Mouse (Mus musculus) Patski (cell line): ENCODE data around the gene Cdc42se2. TPM values are rescaled to one million over a fixed set of nuclear protein-coding genes. Genes with fewer than 3 reads are reported as not detected.

Experiments
- ATAC-seq: fragments of 100-300 bp; one replicate; pipeline ENCODE4 v1.8.0; 2021
- CTCF ChIA-PET: fragments of 350-600 bp; sonication (Branson Sonifier 250); formaldehyde crosslinking; loops from one replicate; lab custom pipeline; 2022; ENCODE audit warnings: inconsistent platforms; lab: Charles Lee
- POLR2A ChIA-PET: fragments of 350-600 bp; sonication (Branson Sonifier 250); formaldehyde crosslinking; loops from one replicate; lab custom pipeline; 2022; ENCODE audit warnings: antibody characterized with exemption, inconsistent platforms; lab: Charles Lee
- DNase-seq: peaks from one replicate; pipeline ENCODE4 v3.0.0-alpha.2; 2011; ENCODE audit warnings: low read depth, low spot score
- H3K27me3 ChIP-seq: fragments of 371-371 bp; one replicate; pipeline ENCODE4 v1.5.1; 2021
- CTCF ChIP-seq: fragments of 100-300 bp; IDR thresholded peaks from one replicate; pipeline ENCODE4 v1.5.1; 2021
- in situ Hi-C: fragments of 300-500 bp; cut with MboI; formaldehyde crosslinking; loops from 3 replicates; pipeline ENCODE4 v1.11.1; 2018; ENCODE audit warnings: low pct_unique_long_range_greater_than_20kb, mixed read lengths
- polyA plus RNA-seq: library from polyadenylated mRNA; unstranded; gene quantifications from one replicate; pipeline ENCODE4 v1.2.3, GENCODE M21; 2021

Cdc42se2 gene
- polyA plus RNA-seq, 1 experiment from 2014 or later, result 66.1 TPM

DNA sequence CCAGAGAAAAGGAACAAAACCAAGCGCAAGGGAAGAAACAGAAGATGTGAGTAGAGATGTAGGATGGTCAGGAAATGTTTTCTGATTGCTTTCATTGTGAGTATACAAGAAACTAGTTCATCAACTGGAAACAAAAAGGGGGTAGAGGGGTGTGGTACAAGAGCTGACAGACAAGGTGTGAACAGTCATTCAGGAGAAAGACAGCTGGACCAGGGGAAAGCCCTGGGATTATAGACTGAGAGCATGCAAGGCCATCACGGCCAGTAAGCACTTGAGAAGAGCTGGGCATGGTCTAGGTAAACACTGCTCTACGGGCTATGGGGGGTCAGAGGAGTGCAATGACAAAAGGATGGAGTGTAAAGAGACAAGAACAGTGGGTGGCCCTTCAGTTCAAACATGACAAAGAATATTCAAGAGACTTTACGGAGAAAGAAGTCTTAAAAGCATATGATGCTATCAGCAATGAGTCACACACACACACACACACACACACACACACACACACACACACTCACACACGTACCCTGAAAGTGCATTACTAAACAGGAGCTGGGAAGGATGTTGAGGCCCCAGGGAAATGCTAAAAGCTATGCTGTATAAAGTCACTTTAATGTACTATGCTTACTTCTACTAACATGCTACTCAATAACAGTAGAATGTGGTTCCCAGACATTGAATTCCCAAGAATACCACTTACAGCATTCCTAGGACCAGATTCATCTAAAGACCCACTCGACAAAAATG, 9.9 kb downstream of the Cdc42se2 start:
- DNase-seq, result no peak
- no peak for ATAC-seq
- ChIA-PET POLR2A (interaction anchor here (0.9 kb wide), 1 partner anchor 9 kb away, joined by 7 read pairs; no protein-coding TSS in a partner anchor), CTCF (no interaction called here)
- TF ChIP-seq CTCF, result no peak
- no peaks in the 10 kb centered on the region for H3K27me3 ChIP-seq
- in situ Hi-C loops, result no loop called here

DNA sequence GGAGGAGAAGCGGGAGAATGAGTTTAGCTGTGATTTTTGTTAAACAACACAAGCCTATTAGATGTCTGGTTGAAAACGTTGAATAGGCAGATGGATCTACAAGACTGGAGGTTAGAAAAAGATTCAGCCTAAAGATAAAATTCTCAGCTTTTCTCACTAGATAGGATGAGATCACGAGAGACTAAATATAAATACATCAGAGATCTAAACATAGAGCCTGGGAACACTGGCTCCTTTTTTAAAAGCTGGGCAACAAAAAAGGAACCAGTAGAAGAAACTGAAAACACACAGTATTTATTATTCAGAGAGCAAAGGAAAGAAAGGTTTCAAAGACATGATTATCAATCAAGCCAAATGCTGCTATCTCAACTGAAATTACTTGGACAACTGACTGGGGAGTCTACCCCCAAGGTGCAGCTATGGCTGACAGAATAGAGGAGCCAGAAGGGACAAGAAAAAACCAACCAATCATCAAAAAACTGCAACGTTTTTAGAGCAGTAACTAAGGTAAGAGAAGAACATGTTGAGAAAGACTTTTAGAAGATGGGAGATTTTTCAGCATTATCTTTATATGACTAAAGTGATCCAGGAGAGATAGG, 10.6 kb downstream of the Cdc42se2 start:
- no peak for ATAC-seq
- in situ Hi-C loops, result no loop called here
- POLR2A ChIA-PET, result interaction anchor here (0.9 kb wide), 1 partner anchor 10 kb away, joined by 7 read pairs; no protein-coding TSS in a partner anchor
- TF ChIP-seq CTCF, result no peak
- DNase-seq, result no peak
- H3K27me3 ChIP-seq, result no peaks in the 10 kb centered on the region
- CTCF ChIA-PET, result interaction anchor here (1.2 kb wide), 1 partner anchor 8 kb away, joined by 5 read pairs; no protein-coding TSS in a partner anchor

DNA sequence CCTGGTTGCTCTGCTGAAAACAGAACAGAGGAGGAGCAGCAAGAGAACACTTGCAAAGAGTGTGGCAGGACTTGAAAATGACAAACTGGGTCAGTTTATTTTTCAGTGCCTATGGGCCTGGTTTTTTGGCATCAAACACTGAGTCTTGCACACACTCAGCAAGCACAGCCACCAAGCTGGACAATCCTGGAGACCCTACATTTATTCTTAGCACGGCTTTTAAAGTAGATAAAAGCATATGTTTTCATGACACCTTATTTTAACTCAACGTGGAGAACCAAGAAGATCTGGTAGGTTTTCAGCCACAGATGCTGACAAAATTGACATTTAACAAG, 11.1 kb downstream of the Cdc42se2 start:
- CTCF ChIA-PET, result interaction anchor here (1.2 kb wide), 1 partner anchor 8 kb away, joined by 5 read pairs; no protein-coding TSS in a partner anchor
- ATAC-seq (no peak), DNase-seq (no peak)
- POLR2A ChIA-PET, result no interaction called here
- in situ Hi-C loops, result no loop called here
- no peaks in the 10 kb centered on the region for H3K27me3 ChIP-seq
- TF ChIP-seq CTCF, result no peak

DNA sequence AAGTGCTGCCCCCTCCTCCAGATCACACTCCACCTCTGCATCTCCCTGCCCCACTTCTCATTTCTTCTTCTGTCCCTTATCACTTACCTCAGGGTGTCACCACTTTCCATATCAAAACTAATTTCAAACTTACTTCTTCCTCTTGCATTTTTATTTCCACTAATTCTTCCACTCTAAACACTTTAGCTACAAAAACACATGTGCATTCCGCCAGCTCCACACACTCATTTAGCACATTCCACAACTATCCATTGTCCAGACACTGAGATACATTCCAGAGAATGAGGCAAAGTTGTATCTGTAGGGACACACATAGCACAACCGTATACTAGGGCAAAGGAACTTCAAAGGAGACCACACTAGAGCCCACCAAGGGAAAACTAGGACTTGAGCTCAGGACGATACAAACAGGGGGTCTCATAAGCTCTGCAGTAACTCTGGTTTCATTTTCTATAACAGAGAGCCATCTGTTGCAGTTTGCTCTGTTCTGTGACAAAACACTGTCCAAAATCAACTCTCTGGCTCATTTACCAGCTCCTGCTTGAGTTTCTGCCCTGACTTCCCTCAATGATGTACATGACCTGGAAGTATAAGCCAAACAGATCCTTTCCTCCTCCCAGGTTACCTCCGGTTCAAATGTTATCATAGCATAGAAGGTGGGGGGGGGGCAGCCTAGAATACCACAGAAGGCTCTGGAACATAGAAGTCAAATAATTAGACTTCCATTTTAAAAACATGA, 11.7 kb downstream of the Cdc42se2 start:
- DNase-seq, result no peak
- POLR2A ChIA-PET, result no interaction called here
- TF ChIP-seq CTCF, result no peak

DNA sequence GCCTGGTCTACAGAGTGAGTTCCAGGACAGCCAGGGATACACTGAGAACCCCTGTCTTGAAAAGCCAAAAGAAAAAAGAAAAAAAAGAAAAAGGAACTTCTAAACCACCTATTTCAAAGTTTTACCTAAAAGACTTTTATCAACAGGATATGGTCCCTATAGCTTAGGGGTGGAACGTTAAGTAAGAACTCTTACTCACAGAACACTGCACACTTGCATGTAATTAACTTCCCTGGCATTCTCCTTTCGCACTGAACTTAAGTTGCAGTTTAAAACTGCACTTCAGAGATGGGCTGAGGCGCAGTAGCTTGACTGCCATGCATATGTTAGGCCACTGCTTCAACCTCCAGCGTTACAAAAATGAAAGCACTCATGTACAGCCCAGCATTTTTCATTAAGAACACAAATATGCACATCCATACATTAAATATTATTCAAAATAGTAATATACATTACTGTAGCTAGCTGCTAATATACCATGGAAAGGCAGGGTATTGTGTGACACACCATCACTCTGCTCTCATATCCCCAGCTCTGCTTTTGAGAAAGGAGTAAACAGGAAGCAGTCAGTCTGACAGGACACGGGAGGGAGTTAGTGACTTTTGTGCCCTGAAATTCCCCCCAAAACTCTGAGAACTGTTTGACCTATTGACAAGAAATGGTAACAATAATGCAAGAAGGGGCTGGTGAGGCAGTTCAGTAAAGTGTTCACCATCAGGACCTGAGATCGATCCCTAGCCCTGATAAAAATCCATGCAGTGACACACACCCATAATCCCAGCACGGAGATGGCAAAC, 13.0 kb downstream of the Cdc42se2 start:
- no peak for DNase-seq
- in situ Hi-C loops, result no loop called here
- no peak for ATAC-seq
- ChIA-PET POLR2A (no interaction called here), CTCF (no interaction called here)
- no peak for TF ChIP-seq CTCF
- H3K27me3 ChIP-seq, result no peaks in the 10 kb centered on the region

More for the DNA sequence above, 11.7 kb downstream of the Cdc42se2 start:
- in situ Hi-C loops, result no loop called here
- no peak for ATAC-seq
- CTCF ChIA-PET, result interaction anchor here (1.2 kb wide), 1 partner anchor 9 kb away, joined by 5 read pairs; no protein-coding TSS in a partner anchor
- no peaks in the 10 kb centered on the region for H3K27me3 ChIP-seq

DNA sequence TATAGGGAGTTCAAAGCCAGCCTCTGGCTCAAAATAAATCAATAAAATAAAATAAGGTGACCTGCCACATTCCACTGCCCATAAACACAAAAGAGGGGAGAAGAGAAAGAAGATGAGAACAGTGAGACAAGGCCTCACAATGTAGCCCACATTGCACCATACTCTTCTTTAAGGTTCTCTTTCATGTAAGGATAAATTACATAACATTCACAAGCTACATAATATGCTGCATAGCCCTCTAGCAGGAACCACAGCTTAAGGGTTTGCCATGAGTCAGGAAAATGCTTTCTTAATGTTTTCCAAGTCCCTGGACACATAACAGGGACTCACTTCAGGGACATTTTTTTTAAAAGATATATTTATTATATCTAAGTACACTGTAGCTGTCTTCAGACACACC, 15.9 kb downstream of the Cdc42se2 start:
- in situ Hi-C loops, result no loop called here
- ATAC-seq, result no peak
- ChIA-PET POLR2A (no interaction called here), CTCF (interaction anchor here (1.1 kb wide), 1 partner anchor 64 kb away, joined by 3 read pairs; no protein-coding TSS in a partner anchor)
- no peak for DNase-seq
- H3K27me3 ChIP-seq, result no peaks in the 10 kb centered on the region
- TF ChIP-seq CTCF, result no peak

DNA sequence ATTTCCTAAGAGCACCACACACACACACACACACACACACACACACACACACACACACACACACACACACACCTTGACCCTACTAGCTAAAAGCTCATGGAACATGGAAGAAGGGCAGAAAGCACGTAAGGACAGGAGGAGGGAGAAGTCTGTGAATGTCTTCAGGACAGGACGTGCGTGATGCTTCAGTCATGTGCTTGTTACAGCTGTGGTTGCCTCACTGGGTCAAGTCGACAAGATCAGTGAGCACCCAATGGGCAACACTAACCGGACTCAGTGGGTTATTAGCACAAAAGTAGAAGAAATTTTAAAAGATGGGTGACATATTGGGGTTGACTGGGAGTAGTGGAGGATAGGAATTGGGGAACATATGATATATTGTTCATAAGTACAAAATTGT, 17.6 kb downstream of the Cdc42se2 start:
- ChIA-PET POLR2A (no interaction called here), CTCF (no interaction called here)
- in situ Hi-C loops, result no loop called here
- DNase-seq (no peak), ATAC-seq (no peak)
- H3K27me3 ChIP-seq, result no peaks in the 10 kb centered on the region
- TF ChIP-seq CTCF, result no peak

DNA sequence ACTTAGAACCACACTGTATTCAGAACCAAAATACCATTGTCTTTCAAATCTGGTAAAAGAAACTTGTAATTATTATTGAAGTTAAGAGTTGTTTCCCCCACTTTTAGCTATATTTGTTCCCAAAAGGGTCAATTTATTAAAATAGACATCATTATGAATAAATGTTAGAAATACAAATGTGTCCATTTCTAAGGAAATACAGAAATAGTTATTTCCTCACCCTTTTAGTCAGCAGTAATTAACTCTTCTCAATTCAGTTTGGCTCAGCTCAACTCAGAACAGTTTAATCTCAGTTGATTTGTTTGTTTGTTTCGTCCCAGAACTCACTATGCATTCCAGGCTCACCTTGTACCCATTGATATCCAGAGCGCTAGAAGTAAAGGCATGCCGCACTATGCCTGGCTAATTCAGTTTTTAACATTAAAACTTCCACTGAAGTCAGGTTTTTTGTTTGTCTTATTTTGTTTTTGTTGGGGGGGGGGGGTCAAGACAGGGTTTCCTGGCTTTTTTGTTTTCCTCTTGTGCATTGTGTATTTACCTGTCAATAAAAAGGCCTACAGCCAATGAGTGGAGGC, 19.3 kb downstream of the Cdc42se2 start:
- ATAC-seq (no peak), DNase-seq (no peak)
- POLR2A ChIA-PET, result no interaction called here
- no peak for TF ChIP-seq CTCF
- in situ Hi-C loops, result no loop called here
- CTCF ChIA-PET, result no interaction called here
- no peaks in the 10 kb centered on the region for H3K27me3 ChIP-seq

DNA sequence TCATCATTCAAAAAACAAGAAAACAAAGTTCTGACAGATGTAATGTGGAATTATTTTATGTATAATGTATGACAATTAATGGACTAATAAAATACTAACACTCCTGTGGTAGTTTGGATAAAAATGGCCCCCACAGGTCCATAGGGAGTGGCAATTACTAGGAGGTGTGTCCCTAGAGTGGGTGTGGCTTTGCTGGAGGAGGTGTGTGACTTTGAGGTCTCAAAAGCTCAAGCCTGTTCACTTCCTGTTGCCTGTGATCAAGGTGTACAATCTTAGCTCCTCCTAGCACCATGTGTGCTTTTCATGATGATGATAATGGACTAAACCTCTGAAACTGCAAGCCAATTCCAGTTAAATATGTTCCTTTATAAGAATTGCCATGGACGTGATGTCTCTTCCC, 22.7 kb downstream of the Cdc42se2 start:
- in situ Hi-C loops, result no loop called here
- no peak for ATAC-seq
- TF ChIP-seq CTCF, result no peak
- no peaks in the 10 kb centered on the region for H3K27me3 ChIP-seq
- no peak for DNase-seq
- POLR2A ChIA-PET, result no interaction called here
- CTCF ChIA-PET, result no interaction called here

DNA sequence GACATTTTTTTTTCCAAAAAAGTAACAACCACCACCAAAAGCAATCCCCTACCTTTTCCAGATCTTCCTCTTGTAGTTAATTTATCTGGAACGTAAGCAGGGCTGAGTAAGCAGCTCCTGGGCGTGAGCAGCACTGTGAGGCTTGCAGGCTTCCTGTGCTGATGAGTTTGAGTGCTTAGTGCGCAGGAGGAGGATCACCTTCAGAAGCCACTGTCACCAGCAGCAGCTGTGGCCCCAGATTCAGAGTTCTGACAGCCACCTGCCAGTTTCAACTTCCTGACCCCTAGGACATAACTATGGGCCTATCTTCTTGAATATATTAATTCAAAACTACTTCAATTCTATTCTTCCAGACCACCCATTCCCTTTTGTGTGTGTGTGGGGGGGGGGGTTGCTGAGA, 23.4 kb downstream of the Cdc42se2 start:
- no peaks in the 10 kb centered on the region for H3K27me3 ChIP-seq
- CTCF ChIA-PET, result no interaction called here
- POLR2A ChIA-PET, result interaction anchor here (0.7 kb wide), 1 partner anchor 174 kb away, joined by 3 read pairs; no protein-coding TSS in a partner anchor
- ATAC-seq, result no peak
- in situ Hi-C loops, result no loop called here
- no peak for DNase-seq
- TF ChIP-seq CTCF, result no peak
